Mouse (Mus musculus) neutrophil, adult 59 days (primary cell): ENCODE results near the gene Serpinb3a. TPM values are rescaled to one million over a fixed set of nuclear protein-coding genes. Genes with fewer than 3 reads are reported as not detected.

Experiments
- total RNA-seq, 2 experiments: library from RNA; stranded (reverse); gene quantifications; 1 replicate in 1 of 2; 2 replicates in 1 of 2; pipeline ENCODE4 v1.2.4; 2023

Gene Serpinb3a
- not detected for total RNA-seq

DNA sequence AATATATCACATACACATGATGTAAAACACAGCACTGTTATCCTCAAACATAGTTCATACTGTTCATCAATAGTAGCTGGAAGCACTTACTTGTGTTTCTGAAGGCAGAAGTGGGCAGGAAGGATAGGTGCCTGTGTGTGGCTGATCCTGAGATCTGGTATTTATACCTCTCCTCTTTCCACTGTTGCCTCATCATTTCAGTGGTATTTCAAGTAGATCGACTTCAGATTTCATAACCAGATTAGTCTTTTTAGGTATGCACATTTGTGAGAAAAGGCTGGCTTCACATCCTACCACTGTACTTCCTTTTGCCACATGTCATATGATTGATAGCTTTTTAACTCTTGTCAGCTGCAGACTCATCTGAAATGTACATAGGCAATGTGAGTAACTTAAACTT lies at the start of gene Serpinb3a:
Gene Serpinb3a (minus strand): TSS at position 101 of the 400 bp plus-strand sequence.

GRCm38 (mm10) chr1:107083406-107083805 lies 31.3 kb upstream of the Serpinb3a start, which contains the start of gene Serpinb3d:
Gene Serpinb3d (minus strand): TSS chr1:107083506.

Other genes starting within 250 kb of the Serpinb3a start
- gene Serpinb5, start 191.1 kb downstream of the Serpinb3a start, total RNA-seq: not detected
- gene Serpinb12, start 117.9 kb downstream of the Serpinb3a start, total RNA-seq: under 1 TPM in 1 of 2 experiments, not detected in 1; 0.24 TPM
- not detected for gene Serpinb13, start 71.3 kb downstream of the Serpinb3a start, total RNA-seq
- not detected for gene Serpinb3d, start 31.2 kb upstream of the Serpinb3a start, total RNA-seq
- gene Serpinb3b, start 226.1 kb upstream of the Serpinb3a start, total RNA-seq: not detected
- not detected for gene Serpinb3c, start 226.1 kb upstream of the Serpinb3a start, total RNA-seq